Mouse (Mus musculus): ENCODE results near the gene Clpb.

DNA sequence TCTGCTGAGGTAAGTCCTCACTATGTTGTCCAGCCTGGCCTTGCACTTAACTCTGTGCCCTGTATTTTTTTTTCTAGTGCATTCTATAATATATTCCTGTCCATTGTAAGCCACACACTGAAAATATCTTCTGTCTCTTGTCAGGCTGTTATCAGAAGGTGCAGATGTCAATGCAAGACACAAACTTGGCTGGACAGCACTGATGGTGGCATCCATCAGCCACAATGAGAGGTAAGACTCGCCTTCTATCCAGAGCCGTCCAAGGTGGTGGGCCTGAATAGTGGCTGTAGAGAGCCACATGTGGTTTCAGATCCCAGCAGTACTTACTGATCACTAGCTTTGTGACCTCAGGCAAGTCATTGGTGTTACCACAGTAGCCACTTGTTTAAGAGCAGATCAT lies 23.7 kb downstream of the Clpb start:
- TF ChIP-seq POLR2A (IDR thresholded peaks at IDR 0.05; ENCODE audit: low read depth, low read length): no peak
- no peak for TF ChIP-seq CTCF (IDR thresholded peaks at IDR 0.05; ENCODE audit: extremely low read depth, insufficient read length, insufficient replicate concordance, low read depth, low read length)
